Mouse (Mus musculus) megakaryocyte, embryonic 14.5 days (primary cell): ENCODE measurements around the gene Pnmt.

ENCODE experiments used
- FLI1 ChIP-seq: IDR thresholded peaks from 2 replicates; pipeline ENCODE4 v1.6.1; 2012; ENCODE audit warnings: low read length, inconsistent platforms, mixed read lengths
- GATA1 ChIP-seq: IDR thresholded peaks from 3 replicates; pipeline ENCODE4 v1.6.1; 2012; ENCODE audit warnings: mixed read lengths, low read length, inconsistent platforms, borderline replicate concordance

DNA sequence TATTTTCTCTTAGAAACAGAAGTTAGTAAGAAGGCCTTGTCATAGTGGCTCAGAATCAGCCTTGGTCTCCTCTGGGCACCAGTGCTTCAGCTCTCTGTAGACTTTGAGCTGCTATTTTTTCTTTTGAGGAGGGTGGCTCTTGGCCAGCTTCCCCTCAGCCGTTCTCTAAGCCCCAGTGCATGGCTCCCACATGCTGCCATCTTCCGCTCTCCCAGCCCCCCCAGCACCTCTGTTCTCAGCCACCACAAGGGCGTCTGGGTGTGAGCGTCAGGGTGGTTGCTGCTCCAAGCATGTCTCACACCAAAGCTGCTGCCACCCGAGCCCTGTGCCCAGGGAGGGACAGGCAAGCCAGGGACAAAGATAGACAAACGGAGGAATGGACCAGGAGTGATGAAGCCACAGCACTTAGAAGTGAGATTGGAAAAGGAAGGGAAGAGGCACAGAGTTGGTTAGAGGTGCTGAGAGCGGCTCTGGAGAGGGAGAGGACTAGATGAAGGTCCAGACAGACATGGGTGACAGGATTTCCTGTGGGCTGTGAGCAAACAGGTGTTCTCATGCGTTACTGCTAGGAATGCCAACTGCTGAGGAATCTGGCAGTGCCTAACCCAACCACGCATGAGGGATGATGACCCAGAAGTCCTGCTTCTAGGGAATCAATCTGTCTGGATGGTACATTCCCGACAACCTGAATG lies 18.9 kb upstream of the Pnmt start:
- TF ChIP-seq GATA1: no peak
- no peak for TF ChIP-seq FLI1
